Mouse (Mus musculus): ENCODE measurements around the gene Tyro3. TPM values are rescaled to one million over a fixed set of nuclear protein-coding genes. Genes with fewer than 3 reads are reported as not detected.

Gene Tyro3
- polyA plus RNA-seq, 1 experiment from 2014 or later = 27.9 TPM

DNA sequence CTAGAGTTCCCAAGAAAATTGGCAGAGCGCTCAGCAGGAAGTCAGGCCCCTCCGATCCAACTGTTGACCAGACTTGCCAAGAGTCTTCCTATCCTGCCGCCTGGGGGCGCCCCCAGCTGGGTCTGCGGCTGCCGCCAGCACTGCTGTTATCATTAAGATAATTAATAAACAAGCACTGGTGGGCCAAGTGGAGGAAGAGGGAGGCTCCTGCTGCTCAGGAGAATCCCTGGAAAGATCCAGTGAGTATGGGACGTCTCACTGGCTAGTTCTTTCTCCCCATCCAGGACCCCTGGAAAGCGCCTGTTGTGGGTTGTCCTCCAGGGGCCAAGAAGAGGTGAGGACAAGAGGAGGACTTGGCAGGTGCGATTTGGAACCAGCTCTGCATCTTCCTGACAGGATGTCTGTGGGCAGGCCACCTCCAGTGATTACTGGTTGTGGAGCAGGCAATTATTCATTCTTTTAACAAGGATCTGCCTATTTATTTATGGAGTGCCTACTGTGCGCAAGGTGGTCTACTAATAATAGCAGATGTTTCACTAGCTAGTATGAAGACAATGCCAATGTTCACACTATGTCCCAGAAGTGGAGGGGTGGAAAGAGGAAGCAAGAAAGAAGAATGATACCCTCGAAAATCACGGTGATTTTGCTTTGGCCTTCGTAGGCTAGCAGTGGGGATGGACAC lies 854 bp downstream of the Tyro3 start:
- Histone ChIP-seq H3K9me3 (replicated peaks) (no peaks in the 10 kb centered on the region), H3K36me3 (no peaks in the 10 kb centered on the region), H3K27me3 (ENCODE audit: low read depth, poor library complexity, severe bottlenecking) (peaks cover 57% of the 10 kb centered on the region), H3K4me3 (peak overlapping the region; percentile 97), H3K4me1 (peaks cover 52% of the 10 kb centered on the region), H3K27ac (replicated peaks) (no peak overlapping the region)
- WGBS = 10% methylated on average over 13 of the region's 13 CpGs
- DNase-seq (ENCODE audit: low spot score) = peak; percentile 60

DNA sequence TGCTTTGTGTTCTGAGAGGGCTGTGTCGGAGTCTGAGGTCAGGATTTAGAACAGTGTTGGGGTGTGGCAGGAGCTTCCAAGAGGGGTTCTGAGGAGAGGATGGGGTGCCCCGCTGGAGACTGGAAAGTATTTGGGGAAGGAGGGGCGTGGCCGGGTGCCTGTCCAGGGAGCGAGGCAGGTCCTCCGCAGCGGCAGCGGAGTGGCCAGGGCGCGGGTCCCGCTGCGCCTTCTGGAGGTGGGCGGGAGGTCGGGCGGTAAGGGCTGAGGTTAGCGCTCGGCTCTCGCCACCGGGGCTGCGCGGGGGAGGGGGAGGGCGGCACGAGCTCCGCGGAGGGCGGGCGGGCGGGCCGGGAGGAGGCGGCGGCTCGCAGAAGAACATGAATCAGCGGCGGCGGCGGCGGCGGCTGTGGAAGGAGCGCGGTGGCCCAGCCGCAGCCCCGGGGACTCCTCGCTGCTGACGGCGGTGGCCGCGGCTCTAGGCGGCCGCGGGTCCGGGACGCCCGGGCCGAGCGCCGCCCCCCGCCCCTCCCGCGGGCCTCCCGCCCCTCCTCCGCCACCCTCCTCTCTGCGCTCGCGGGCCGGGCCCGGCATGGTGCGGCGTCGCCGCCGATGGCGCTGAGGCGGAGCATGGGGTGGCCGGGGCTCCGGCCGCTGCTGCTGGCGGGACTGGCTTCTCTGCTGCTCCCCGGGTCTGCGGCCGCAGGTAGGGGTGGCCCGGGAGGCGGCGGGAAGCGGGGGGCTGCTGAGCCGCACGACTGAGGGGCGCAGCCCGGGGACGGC lies 1.8 kb downstream of the Tyro3 start:
- WGBS = under 1% methylated on average over 70 of the region's 89 CpGs
- peak; percentile 66 for DNase-seq (ENCODE audit: low spot score)
- Histone ChIP-seq H3K27me3 (ENCODE audit: low read depth, poor library complexity, severe bottlenecking) (peaks cover 67% of the 10 kb centered on the region), H3K36me3 (no peaks in the 10 kb centered on the region), H3K9me3 (replicated peaks) (no peaks in the 10 kb centered on the region), H3K4me3 (peak overlapping the region; percentile 97), H3K4me1 (peaks cover 61% of the 10 kb centered on the region), H3K27ac (replicated peaks) (peak overlapping the region; percentile 96)

DNA sequence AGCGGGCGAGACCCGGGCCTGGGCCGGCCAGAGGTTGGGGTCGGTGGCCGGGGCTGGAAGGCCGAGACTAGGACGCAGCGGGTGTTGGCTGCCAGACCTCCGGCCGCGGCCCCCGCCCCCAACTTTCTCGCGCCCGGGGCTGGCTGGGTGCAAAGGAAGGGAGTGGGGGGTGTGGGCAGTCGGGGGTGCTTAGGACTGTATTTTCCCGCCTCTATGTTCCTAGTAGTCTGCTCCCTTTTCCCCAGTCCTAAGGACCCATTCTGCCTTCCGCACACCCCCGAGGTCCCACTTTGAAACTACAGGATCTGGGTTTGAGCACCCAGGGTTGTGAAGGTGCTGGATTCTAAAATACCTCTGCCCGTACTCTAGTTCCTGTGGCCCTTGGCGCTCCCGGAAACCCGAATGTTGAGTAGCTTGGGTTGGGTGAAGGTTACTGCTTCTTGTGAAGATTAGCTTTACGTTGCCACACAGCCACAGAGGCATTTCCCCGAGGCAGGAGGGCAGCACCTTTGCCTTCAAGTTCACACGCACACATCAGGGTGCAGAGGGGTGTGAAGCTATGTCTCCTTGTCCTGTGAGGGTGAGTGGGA lies 2.5 kb downstream of the Tyro3 start:
- peak overlapping the region; percentile 97 for H3K4me3 ChIP-seq
- 0% methylated on average over 27 of the region's 27 CpGs for WGBS
- H3K9me3 ChIP-seq (replicated peaks) = no peaks in the 10 kb centered on the region
- peak; percentile 66 for DNase-seq (ENCODE audit: low spot score)
- H3K36me3 ChIP-seq = peaks cover 5% of the 10 kb centered on the region; the same call in 1 of the 2 replicates
- H3K27ac ChIP-seq (replicated peaks) = peak overlapping the region; percentile 96
- H3K27me3 ChIP-seq (ENCODE audit: low read depth, poor library complexity, severe bottlenecking) = peaks cover 74% of the 10 kb centered on the region
- H3K4me1 ChIP-seq = peaks cover 68% of the 10 kb centered on the region

DNA sequence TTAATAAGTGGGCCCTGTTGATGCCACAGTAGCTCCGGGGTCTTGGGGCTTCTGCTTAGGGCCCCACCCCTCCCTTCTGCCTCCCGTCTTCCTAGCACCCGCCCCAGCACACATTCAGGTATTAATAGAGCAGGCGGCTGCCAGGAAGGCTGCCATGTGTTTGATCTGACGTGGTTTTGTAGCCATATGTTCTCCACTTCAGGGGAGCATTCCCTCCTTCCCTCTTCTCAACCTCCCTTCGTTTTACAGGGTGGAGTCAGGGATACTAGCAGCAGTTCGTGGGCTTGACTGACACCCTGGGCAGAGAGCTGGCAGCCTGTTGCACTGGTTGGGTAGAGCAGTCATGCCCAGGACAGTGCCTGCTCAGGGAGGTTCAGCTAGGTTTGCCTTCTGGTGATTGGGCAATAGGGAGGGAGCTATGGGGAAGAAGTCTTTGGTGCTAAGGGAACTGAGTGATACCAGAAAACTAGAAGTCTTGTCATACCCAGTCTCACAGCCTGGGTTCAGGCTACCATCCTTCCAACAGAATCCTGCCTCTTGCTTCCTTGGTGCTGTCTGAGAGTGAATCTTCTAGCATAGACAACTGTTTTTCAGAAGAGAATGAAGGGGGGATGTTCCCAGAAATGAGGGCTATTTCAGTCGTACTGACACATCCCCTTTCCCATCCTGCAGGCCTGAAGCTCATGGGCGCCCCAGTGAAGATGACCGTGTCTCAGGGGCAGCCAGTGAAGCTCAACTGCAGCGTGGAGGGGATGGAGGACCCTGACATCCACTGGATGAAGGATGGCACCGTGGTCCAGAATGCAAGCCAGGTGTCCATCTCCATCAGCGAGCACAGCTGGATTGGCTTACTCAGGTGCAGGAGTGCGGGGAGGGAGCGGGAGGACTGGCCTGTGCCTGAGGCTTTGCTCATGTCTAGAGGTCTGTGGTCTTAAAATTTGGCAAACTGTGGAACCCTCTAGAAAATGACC lies 3.6 kb downstream of the Tyro3 start:
- peak overlapping the region; percentile 97 for H3K4me3 ChIP-seq
- no peak for DNase-seq (ENCODE audit: low spot score)
- WGBS = 48% methylated on average over 15 of the region's 15 CpGs
- H3K36me3 ChIP-seq = peaks cover 16% of the 10 kb centered on the region
- H3K27ac ChIP-seq (replicated peaks) = peak overlapping the region; percentile 96
- H3K27me3 ChIP-seq (ENCODE audit: low read depth, poor library complexity, severe bottlenecking) = peaks cover 81% of the 10 kb centered on the region
- H3K9me3 ChIP-seq (replicated peaks) = no peaks in the 10 kb centered on the region
- H3K4me1 ChIP-seq = peaks cover 79% of the 10 kb centered on the region

DNA sequence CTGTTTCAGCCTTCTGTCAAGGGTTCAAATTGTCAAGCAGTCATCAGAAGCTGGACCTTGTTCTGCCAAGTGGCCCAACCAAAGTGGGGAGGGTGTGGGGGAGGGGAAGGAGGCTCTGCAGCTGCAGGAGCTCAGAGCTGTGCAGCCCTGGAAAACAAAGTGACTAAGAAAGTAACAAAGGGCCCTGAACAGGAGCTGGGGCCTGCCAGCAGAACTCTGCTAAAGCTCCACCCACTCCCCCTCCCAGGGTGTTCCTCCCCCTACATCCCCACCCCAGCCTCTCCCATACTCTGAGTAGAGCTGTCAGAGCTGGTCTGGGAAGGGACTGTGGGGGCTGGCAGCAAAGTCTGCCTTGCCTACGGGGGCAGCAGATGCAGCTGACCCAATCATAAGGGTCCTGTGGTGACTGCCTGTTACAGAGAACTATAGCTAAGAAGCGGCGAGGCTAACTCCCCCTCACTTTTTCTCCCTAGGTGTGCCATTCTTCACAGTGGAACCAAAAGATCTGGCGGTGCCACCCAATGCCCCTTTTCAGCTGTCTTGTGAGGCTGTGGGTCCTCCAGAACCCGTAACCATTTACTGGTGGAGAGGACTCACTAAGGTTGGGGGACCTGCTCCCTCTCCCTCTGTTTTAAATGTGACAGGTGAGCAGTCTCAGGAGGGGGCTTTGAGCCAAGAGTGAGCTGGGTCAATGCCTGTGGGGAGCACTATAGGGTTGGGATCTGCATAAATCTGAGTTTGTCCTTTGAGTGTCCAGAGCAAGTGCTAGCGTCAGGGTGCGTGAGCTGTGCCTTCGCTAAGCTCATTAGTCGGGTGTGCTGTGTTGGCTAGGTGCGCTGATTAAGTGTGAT lies 5.5 kb downstream of the Tyro3 start:
- peak overlapping the region; percentile 85 for H3K27ac ChIP-seq (replicated peaks)
- 18% methylated on average over 10 of the region's 10 CpGs for WGBS
- DNase-seq (ENCODE audit: low spot score) = peak; percentile 76
- peaks cover 95% of the 10 kb centered on the region for H3K4me1 ChIP-seq
- no peaks in the 10 kb centered on the region for H3K9me3 ChIP-seq (replicated peaks)
- H3K36me3 ChIP-seq = peaks cover 35% of the 10 kb centered on the region
- peak overlapping the region; percentile 36 for H3K4me3 ChIP-seq
- H3K27me3 ChIP-seq (ENCODE audit: low read depth, poor library complexity, severe bottlenecking) = peaks cover 63% of the 10 kb centered on the region

DNA sequence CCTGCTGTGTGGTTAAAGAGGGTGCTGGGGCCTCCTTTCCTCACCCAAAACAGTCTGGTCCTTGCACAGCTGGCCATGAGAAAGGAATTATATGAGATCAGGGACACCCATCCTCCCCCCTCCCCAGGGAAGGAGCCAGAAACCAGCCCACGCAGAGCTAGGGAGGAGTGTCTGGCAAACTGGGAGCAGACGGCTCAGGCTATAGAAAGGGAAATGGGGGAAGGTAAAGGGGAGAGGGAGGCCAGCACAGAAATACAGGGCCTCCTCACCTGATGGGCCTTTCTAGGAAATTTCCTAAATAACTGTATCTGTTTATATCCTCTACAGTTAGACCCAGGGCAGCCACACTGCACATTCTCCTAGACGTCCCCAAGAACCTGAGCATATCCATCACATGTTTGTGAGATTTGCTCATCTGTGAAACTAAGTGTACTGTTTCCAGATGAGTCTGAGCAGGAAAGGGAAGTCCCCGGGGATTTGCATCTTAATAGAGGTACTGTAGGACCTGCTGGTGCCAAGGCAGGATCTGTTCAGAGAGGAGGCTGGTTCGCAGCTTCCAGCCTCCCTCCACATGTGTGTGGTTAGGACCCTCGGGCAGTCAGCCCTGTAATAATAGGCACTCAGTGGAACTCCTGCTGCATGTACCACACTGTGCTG lies 6.2 kb downstream of the Tyro3 start:
- 11% methylated on average over 6 of the region's 6 CpGs for WGBS
- Histone ChIP-seq H3K9me3 (replicated peaks) (no peaks in the 10 kb centered on the region), H3K4me1 (peaks cover 97% of the 10 kb centered on the region), H3K4me3 (peak overlapping the region; percentile 36), H3K27me3 (ENCODE audit: low read depth, poor library complexity, severe bottlenecking) (peaks cover 55% of the 10 kb centered on the region), H3K27ac (replicated peaks) (peak overlapping the region; percentile 85), H3K36me3 (peaks cover 41% of the 10 kb centered on the region)
- peak; percentile 24 for DNase-seq (ENCODE audit: low spot score)

DNA sequence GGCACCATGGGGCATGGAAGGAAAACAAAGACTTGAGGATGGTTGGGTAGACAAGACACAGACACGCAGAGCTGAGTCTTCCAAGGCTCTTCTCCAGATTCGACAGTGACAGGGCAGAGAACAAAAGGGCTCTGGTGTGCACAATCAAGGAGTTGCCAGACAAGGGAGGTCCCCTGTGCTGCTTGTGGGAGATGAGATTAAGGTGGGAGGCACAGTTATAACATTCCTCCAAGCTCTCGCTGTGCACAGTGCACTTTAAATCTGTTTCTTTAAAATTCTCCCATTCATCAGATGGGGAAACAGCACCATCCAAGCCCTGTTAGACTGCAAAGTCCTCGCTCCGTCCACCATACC lies 6.7 kb downstream of the Tyro3 start:
- DNase-seq (ENCODE audit: low spot score) = no peak
- H3K27me3 ChIP-seq (ENCODE audit: low read depth, poor library complexity, severe bottlenecking) = peaks cover 50% of the 10 kb centered on the region
- H3K27ac ChIP-seq (replicated peaks) = peak overlapping the region; percentile 85
- H3K36me3 ChIP-seq = peaks cover 46% of the 10 kb centered on the region
- 19% methylated on average over 5 of the region's 5 CpGs for WGBS
- no peaks in the 10 kb centered on the region for H3K9me3 ChIP-seq (replicated peaks)
- H3K4me3 ChIP-seq = peak overlapping the region; percentile 36
- peaks cover 97% of the 10 kb centered on the region for H3K4me1 ChIP-seq

DNA sequence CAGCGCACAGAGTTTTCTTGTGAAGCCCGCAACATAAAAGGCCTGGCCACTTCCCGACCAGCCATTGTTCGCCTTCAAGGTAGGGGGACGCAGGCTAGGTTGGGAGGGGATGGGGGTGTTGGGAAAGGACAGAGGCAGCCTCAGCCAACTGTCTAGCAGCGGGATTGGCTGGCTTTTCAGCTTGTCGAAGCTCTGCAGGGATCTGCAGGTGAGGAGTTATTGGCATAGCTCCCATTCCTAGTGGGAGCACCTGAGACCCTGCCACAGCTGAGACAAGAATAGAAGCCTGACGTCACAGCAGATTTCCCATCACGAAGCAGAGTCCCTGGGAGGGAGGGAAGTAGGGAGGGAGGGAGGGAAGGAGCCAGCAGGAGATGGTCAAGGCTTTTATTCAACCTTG lies 7.2 kb downstream of the Tyro3 start:
- Histone ChIP-seq H3K27me3 (ENCODE audit: low read depth, poor library complexity, severe bottlenecking) (peaks cover 50% of the 10 kb centered on the region), H3K4me3 (0 out of 2 replicates have a peak overlapping the region, but pooled peaks have one; percentile 36), H3K27ac (replicated peaks) (peak overlapping the region; percentile 85), H3K4me1 (peaks cover 93% of the 10 kb centered on the region), H3K36me3 (peaks cover 52% of the 10 kb centered on the region), H3K9me3 (replicated peaks) (no peaks in the 10 kb centered on the region)
- no peak for DNase-seq (ENCODE audit: low spot score)
- 21% methylated on average over 9 of the region's 9 CpGs for WGBS

DNA sequence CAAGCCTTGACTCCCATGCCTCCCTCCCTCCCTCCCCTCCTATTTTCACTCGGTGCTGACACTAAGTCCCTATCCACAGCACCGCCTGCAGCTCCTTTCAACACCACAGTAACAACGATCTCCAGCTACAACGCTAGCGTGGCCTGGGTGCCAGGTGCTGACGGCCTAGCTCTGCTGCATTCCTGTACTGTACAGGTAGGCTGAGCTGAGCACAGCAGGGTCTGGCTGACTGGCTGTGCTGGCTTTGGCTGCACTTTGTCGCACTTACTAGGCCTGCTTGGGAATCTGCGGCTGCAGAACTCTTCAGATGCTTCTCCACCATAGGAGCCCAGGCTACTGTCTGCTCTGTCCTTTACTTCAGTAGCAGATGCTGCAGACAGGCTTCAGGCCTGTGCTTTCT lies 8.0 kb downstream of the Tyro3 start:
- Histone ChIP-seq H3K36me3 (peaks cover 59% of the 10 kb centered on the region), H3K4me3 (no peak overlapping the region), H3K4me1 (peaks cover 85% of the 10 kb centered on the region), H3K27ac (replicated peaks) (peak overlapping the region; percentile 85; the same call in 1 of the 2 replicates), H3K27me3 (ENCODE audit: low read depth, poor library complexity, severe bottlenecking) (peaks cover 46% of the 10 kb centered on the region), H3K9me3 (replicated peaks) (no peaks in the 10 kb centered on the region)
- 40% methylated on average over 8 of the region's 8 CpGs for WGBS
- no peak for DNase-seq (ENCODE audit: low spot score)

DNA sequence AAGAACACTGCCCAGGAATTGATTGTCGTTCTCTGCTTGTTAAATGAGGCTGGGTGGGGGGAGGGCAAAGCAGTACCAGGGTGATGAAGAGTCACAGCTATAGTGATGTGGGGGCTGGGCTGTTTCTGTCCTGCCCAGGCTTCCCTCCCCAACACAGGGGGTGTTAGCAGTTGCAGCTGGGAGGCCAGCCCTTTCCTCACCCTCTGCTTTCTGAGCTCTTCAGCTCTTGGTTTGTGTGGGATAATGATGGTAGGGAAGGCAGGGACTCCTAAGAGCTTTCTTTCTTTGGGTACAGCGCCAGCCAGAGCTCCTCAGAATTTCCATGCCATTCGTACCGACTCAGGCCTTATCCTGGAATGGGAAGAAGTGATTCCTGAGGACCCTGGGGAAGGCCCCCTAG lies 10.9 kb downstream of the Tyro3 start:
- Histone ChIP-seq H3K36me3 (peaks cover 88% of the 10 kb centered on the region), H3K27ac (replicated peaks) (no peak overlapping the region), H3K27me3 (ENCODE audit: low read depth, poor library complexity, severe bottlenecking) (peaks cover 27% of the 10 kb centered on the region), H3K4me3 (no peak overlapping the region), H3K9me3 (replicated peaks) (no peaks in the 10 kb centered on the region), H3K4me1 (peaks cover 56% of the 10 kb centered on the region)
- 35% methylated on average over 4 of the region's 4 CpGs for WGBS
- no peak for DNase-seq (ENCODE audit: low spot score)

DNA sequence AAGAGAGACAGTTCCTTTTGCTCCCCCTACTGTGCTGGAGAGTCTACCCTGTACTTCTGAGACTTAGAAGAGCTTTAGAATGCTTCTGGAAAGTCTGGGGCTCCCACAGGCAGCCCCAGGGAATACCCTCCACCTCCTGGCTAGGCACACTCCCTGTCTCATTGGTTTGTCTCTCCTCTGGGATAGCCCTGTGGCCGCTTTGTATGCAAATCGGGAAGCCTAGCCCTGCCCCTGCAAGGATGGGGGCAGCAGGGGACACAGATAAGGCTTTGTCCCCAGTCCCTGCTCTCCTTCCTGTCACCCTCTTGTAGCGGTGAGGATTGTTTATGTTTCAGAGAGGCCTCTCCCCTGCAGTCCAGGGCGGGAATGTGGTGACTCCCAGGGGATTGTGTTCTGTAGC lies 11.3 kb downstream of the Tyro3 start:
- 32% methylated on average over 4 of the region's 4 CpGs for WGBS
- Histone ChIP-seq H3K4me1 (peaks cover 52% of the 10 kb centered on the region), H3K36me3 (peaks cover 93% of the 10 kb centered on the region), H3K4me3 (no peak overlapping the region), H3K27ac (replicated peaks) (0 out of 2 replicates have a peak overlapping the region, but pooled peaks have one; percentile 46), H3K9me3 (replicated peaks) (no peaks in the 10 kb centered on the region), H3K27me3 (ENCODE audit: low read depth, poor library complexity, severe bottlenecking) (peaks cover 22% of the 10 kb centered on the region)
- DNase-seq (ENCODE audit: low spot score) = no peak
